Mouse (Mus musculus): Measurements from ENCODE around the gene Surf4.

DNA sequence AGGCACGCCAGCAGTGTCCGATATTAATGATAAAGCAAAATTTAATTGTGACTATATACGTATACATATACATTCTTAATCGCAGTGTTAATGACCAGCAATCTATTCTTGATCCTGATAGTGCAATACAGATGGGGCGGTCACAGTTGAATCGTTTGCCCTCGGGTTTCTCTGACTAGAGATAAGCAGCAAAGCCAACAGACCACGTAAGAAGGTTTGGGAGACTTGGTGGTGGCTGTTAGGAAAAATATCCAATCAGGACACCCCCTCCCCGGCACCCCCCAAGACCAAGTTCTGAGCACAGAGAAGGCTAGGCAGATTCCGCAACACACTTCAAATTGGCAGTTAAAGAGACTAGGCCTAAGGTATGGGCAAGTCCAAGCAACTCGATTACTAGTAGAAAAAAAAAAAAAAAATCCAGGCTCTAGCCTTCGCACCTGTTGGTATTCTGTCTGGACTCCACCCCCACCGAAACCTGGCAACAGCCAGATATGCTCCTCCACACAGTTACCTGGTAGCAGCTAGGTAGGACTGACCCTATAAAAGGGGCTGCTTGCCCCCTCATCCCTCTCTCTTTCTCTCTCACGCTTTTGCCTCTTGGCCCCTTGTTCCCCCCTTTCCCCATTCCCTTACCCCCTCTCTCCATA is 31.1 kb upstream of the Surf4 start:
- TF ChIP-seq POLR2A (IDR thresholded peaks at IDR 0.05; ENCODE audit: borderline replicate concordance, control insufficient read depth, low read depth, low read length) (no peak), CTCF (IDR thresholded peaks at IDR 0.05; ENCODE audit: control insufficient read depth, insufficient read depth, low read length) (no peak)

Measured in bone marrow, adult 2 months (tissue).